Mouse (Mus musculus): ENCODE results near the gene Slc12a8. TPM values are rescaled to one million over a fixed set of nuclear protein-coding genes. Genes with fewer than 3 reads are reported as not detected.

Slc12a8 gene
- polyA plus RNA-seq, 1 experiment = 5.9 TPM

DNA sequence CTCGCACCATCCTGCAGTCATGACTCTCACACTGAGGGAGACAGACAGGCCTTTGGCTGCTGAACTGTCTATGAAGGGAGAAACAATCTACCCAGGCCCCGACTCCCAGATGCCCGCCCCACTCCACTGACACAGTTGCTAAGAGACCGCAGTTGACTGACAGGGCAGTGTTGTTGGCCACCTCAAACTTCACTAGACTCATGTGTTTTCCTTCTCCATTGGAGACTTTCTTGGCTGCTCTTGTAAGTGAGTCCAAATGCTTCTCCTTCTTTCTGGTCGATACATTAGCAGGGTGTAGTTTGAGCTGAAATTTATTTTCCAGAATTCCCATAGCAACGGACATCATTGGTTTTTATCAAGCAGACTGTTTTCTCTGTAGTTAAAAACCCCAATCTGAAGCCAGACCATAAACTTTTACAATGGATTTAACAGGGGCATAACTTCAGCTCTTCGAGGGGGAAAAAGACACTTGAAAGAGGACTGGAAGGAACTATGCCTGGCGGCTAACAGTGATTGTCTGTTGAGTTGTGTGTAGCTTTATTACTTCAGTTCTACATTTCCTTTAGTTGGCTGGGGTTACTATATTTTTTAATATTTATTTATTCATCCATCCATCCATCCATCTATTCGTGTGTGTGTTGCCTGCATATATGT is 36.7 kb downstream of the Slc12a8 start:
- no peaks in the 10 kb centered on the region for H3K9me3 ChIP-seq (replicated peaks; ENCODE audit: control insufficient read depth, insufficient read depth, low read length, poor library complexity, severe bottlenecking)
- H3K4me3 ChIP-seq (ENCODE audit: low read depth, low read length) = no peak overlapping the region
- H3K27ac ChIP-seq (ENCODE audit: insufficient read depth, low read length) = no peak overlapping the region
- TF ChIP-seq EP300 (IDR thresholded peaks at IDR 0.05; ENCODE audit: insufficient read depth, low read depth, low read length) (no peak), CTCF (IDR thresholded peaks at IDR 0.05; ENCODE audit: low read depth, low read length) (no peak), POLR2A (IDR thresholded peaks at IDR 0.05; ENCODE audit: insufficient read depth, low read length) (no peak)
- H3K36me3 ChIP-seq (ENCODE audit: control insufficient read depth, insufficient read depth, low read length, poor library complexity, severe bottlenecking) = no peaks in the 10 kb centered on the region; the same call in 1 of the 2 replicates
- no peak overlapping the region for H3K9ac ChIP-seq (ENCODE audit: low read depth, poor library complexity, severe bottlenecking)
- H3K4me1 ChIP-seq (ENCODE audit: control insufficient read depth, insufficient read depth, low read length) = peaks cover 3% of the 10 kb centered on the region
- no peaks in the 10 kb centered on the region for H3K27me3 ChIP-seq (ENCODE audit: control insufficient read depth, insufficient read depth, low read length, poor library complexity, severe bottlenecking)

DNA sequence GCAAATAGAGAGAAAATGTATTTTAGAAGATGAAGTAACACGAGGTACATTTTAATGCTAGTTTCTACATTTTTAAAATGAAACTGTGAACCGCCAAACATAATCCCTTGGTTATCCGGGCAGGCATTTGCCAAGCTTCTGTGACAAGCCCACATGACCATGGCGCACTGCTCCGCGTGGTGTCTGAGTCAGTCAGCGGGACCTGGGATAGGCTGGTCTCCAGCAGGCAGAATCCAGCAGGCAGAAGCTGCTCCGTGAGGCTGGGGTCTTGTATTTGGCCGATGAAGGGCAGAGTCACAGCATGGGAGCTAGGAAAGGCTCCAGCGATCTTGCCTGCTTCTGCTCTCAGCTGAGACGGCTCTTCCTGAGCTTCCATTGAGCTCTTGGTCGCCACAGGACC is 41.0 kb downstream of the Slc12a8 start:
- no peaks in the 10 kb centered on the region for H3K27me3 ChIP-seq (ENCODE audit: control insufficient read depth, insufficient read depth, low read length, poor library complexity, severe bottlenecking)
- no peak for TF ChIP-seq POLR2A (IDR thresholded peaks at IDR 0.05; ENCODE audit: insufficient read depth, low read length)
- no peak for TF ChIP-seq CTCF (IDR thresholded peaks at IDR 0.05; ENCODE audit: low read depth, low read length)
- no peak for TF ChIP-seq EP300 (IDR thresholded peaks at IDR 0.05; ENCODE audit: insufficient read depth, low read depth, low read length)
- peaks cover 3% of the 10 kb centered on the region for H3K4me1 ChIP-seq (ENCODE audit: control insufficient read depth, insufficient read depth, low read length)
- H3K9me3 ChIP-seq (replicated peaks; ENCODE audit: control insufficient read depth, insufficient read depth, low read length, poor library complexity, severe bottlenecking) = no peaks in the 10 kb centered on the region
- no peak overlapping the region for H3K27ac ChIP-seq (ENCODE audit: insufficient read depth, low read length)
- no peaks in the 10 kb centered on the region for H3K36me3 ChIP-seq (ENCODE audit: control insufficient read depth, insufficient read depth, low read length, poor library complexity, severe bottlenecking)
- H3K4me3 ChIP-seq (ENCODE audit: low read depth, low read length) = no peak overlapping the region
- H3K9ac ChIP-seq (ENCODE audit: low read depth, poor library complexity, severe bottlenecking) = no peak overlapping the region

DNA sequence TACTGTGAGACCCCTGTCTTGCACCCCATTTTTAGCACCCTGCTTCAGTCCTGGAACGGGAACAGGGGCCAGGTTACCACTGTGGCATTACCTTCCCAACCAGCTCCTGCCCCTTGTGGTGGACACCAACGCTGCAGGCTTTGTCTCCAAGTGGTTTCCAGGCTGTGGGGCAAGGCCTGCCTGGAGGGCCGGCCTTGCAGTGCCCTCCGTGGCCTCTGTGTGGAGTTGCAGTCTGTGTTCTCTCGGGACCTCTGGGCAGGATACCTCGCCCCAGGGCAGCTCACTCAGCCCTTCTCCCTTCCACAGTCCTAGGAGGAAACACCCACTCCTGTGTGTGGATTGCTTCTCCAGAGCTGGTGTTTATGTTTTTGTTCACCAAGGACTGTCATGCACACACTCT is 43.2 kb downstream of the Slc12a8 start:
- no peak for TF ChIP-seq POLR2A (IDR thresholded peaks at IDR 0.05; ENCODE audit: insufficient read depth, low read length)
- TF ChIP-seq CTCF (IDR thresholded peaks at IDR 0.05; ENCODE audit: low read depth, low read length) = peak; percentile 77
- TF ChIP-seq EP300 (IDR thresholded peaks at IDR 0.05; ENCODE audit: insufficient read depth, low read depth, low read length) = no peak
- Histone ChIP-seq H3K27me3 (ENCODE audit: control insufficient read depth, insufficient read depth, low read length, poor library complexity, severe bottlenecking) (no peaks in the 10 kb centered on the region), H3K9me3 (replicated peaks; ENCODE audit: control insufficient read depth, insufficient read depth, low read length, poor library complexity, severe bottlenecking) (no peaks in the 10 kb centered on the region), H3K36me3 (ENCODE audit: control insufficient read depth, insufficient read depth, low read length, poor library complexity, severe bottlenecking) (no peaks in the 10 kb centered on the region), H3K4me3 (ENCODE audit: low read depth, low read length) (no peak overlapping the region), H3K4me1 (ENCODE audit: control insufficient read depth, insufficient read depth, low read length) (no peaks in the 10 kb centered on the region), H3K27ac (ENCODE audit: insufficient read depth, low read length) (no peak overlapping the region), H3K9ac (ENCODE audit: low read depth, poor library complexity, severe bottlenecking) (no peak overlapping the region)

DNA sequence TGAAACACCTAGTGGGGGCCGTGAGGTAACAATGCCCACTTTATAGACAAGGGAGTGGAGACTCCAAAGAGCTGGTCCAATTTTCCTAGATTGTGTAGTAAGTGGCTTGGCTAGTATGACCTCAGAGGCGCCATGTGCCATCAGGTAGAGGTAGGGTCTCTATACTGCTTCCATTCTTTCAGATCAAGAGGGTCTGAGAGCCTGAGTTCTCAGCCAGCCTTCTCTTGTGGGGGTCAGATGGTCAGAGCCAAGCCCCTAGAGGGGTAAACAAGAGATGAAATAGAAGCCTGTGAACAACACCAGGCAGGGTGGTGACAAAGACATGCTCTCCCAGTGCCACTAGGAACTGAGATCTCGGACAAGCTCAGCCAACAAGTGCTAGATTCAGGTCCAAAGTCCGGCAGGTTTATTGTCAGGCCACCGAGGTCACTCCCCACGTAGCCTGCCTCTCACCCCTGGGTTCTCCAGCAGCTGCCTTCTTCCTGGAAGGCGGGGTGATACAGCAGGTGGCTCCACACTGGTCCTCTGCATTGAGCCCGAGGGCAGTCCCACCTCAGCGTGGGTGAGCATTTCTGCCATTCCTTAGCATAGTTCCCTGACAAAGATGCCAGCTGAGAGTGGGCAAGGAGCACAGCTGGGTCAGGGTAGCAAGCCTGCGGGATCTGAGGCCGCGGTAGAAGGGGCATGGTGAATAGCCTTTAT is 44.3 kb downstream of the Slc12a8 start:
- Histone ChIP-seq H3K36me3 (ENCODE audit: control insufficient read depth, insufficient read depth, low read length, poor library complexity, severe bottlenecking) (no peaks in the 10 kb centered on the region), H3K27me3 (ENCODE audit: control insufficient read depth, insufficient read depth, low read length, poor library complexity, severe bottlenecking) (no peaks in the 10 kb centered on the region), H3K4me1 (ENCODE audit: control insufficient read depth, insufficient read depth, low read length) (no peaks in the 10 kb centered on the region), H3K9me3 (replicated peaks; ENCODE audit: control insufficient read depth, insufficient read depth, low read length, poor library complexity, severe bottlenecking) (no peaks in the 10 kb centered on the region), H3K27ac (ENCODE audit: insufficient read depth, low read length) (no peak overlapping the region), H3K4me3 (ENCODE audit: low read depth, low read length) (no peak overlapping the region), H3K9ac (ENCODE audit: low read depth, poor library complexity, severe bottlenecking) (no peak overlapping the region)
- TF ChIP-seq POLR2A (IDR thresholded peaks at IDR 0.05; ENCODE audit: insufficient read depth, low read length) (no peak), CTCF (IDR thresholded peaks at IDR 0.05; ENCODE audit: low read depth, low read length) (no peak), EP300 (IDR thresholded peaks at IDR 0.05; ENCODE audit: insufficient read depth, low read depth, low read length) (no peak)

DNA sequence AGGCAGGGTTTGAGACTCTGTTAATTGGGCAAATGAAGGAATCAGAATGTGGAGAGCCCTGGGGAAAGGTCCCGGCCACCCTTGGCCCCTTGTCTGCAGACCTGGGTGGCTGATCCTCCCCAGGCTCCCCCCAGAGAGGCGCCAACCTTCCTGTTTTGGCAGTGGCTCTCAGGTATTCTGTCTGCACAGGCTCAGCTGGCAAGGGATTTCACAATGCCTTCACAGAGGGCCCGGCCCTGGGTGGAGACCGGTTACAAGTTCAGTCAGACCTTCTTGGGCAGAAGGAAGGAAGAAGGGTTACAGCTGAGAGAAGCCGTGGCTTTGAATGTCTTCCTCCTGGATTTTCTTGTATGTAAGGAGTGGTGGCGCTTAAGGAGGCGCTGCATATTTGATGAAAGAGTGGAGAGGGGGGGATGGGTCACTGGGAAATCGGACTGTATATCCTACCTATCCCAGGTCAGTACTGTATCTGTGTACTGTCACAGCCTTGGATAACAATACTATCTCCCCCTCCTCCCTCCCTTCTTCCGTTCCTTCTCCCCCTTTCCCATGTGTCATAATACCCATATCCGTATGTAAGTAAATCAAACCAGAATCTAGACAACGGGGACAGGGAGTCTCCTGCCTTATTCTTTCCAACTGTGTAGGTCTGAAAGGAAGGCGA is 45.9 kb downstream of the Slc12a8 start:
- no peaks in the 10 kb centered on the region for H3K9me3 ChIP-seq (replicated peaks; ENCODE audit: control insufficient read depth, insufficient read depth, low read length, poor library complexity, severe bottlenecking)
- H3K9ac ChIP-seq (ENCODE audit: low read depth, poor library complexity, severe bottlenecking) = no peak overlapping the region
- TF ChIP-seq CTCF (IDR thresholded peaks at IDR 0.05; ENCODE audit: low read depth, low read length) (no peak), POLR2A (IDR thresholded peaks at IDR 0.05; ENCODE audit: insufficient read depth, low read length) (no peak), EP300 (IDR thresholded peaks at IDR 0.05; ENCODE audit: insufficient read depth, low read depth, low read length) (no peak)
- H3K36me3 ChIP-seq (ENCODE audit: control insufficient read depth, insufficient read depth, low read length, poor library complexity, severe bottlenecking) = no peaks in the 10 kb centered on the region
- H3K27ac ChIP-seq (ENCODE audit: insufficient read depth, low read length) = no peak overlapping the region
- no peak overlapping the region for H3K4me3 ChIP-seq (ENCODE audit: low read depth, low read length)
- no peaks in the 10 kb centered on the region for H3K4me1 ChIP-seq (ENCODE audit: control insufficient read depth, insufficient read depth, low read length)
- no peaks in the 10 kb centered on the region for H3K27me3 ChIP-seq (ENCODE audit: control insufficient read depth, insufficient read depth, low read length, poor library complexity, severe bottlenecking)

All from ES-Bruce4 (cell line).